Mouse (Mus musculus) MEL (cell line): ENCODE data around the gene 1700086D15Rik.

Experiments used
- CTCF ChIP-seq, 3 experiments: IDR thresholded peaks in 2 of 3; conservative IDR thresholded peaks in 1 of 3; 2 replicates each; pipeline ENCODE4 v1.5.1; 2011 to 2012; ENCODE audit warnings: low read length in 3 of 3, low read depth in 2 of 3, mild to moderate bottlenecking in 2 of 3, improper control_type of control experiment in 1 of 3, inconsistent platforms in 1 of 3, mixed read lengths in 1 of 3, moderate library complexity in 1 of 3; ENCODE audit not compliant: control insufficient read depth in 1 of 3, insufficient read depth in 1 of 3, poor library complexity in 1 of 3, severe bottlenecking in 1 of 3
- ELF1 ChIP-seq: IDR thresholded peaks from 2 replicates; pipeline ENCODE4 v1.6.1; 2014; ENCODE audit warnings: low read depth, mild to moderate bottlenecking, inconsistent platforms, low read length, improper control_type of control experiment, moderate library complexity
- EP300 ChIP-seq, 2 experiments: IDR thresholded peaks; 2 replicates each; pipeline ENCODE4 v1.6.1; 2011; ENCODE audit warnings: improper control_type of control experiment in 2 of 2, low read length in 2 of 2, low read depth in 1 of 2, mild to moderate bottlenecking in 1 of 2
- MAX ChIP-seq: IDR thresholded peaks from 2 replicates; pipeline ENCODE4 v1.6.1; 2011; ENCODE audit warnings: low read length, improper control_type of control experiment
- MEF2A ChIP-seq: IDR thresholded peaks from 2 replicates; pipeline ENCODE4 v1.6.1; 2014; ENCODE audit warnings: low read depth, mild to moderate bottlenecking, inconsistent platforms, low read length, improper control_type of control experiment; ENCODE audit not compliant: poor library complexity, insufficient replicate concordance, severe bottlenecking; ENCODE audit errors: extremely low read depth
- NELFE ChIP-seq: IDR thresholded peaks from 2 replicates; pipeline ENCODE4 v1.6.1; 2011; ENCODE audit warnings: low read depth, low read length, improper control_type of control experiment
- NRF1 ChIP-seq: IDR thresholded peaks from 2 replicates; pipeline ENCODE4 v1.6.1; 2014; ENCODE audit warnings: low read depth, mild to moderate bottlenecking, inconsistent platforms, low read length, improper control_type of control experiment, moderate library complexity; ENCODE audit not compliant: poor library complexity, insufficient read depth, severe bottlenecking
- POLR2A ChIP-seq, 2 experiments: IDR thresholded peaks; 2 replicates each; pipeline ENCODE4 v1.6.1; 2011 to 2012; ENCODE audit warnings: low read length in 2 of 2, mild to moderate bottlenecking in 2 of 2, control low read depth in 1 of 2, improper control_type of control experiment in 1 of 2, low read depth in 1 of 2, moderate library complexity in 1 of 2; ENCODE audit not compliant: control insufficient read depth in 1 of 2, insufficient read depth in 1 of 2, poor library complexity in 1 of 2
- POLR2AphosphoS2 ChIP-seq: IDR thresholded peaks from 2 replicates; pipeline ENCODE4 v1.6.1; 2011; ENCODE audit warnings: low read length, improper control_type of control experiment
- SMC3 ChIP-seq: IDR thresholded peaks from 2 replicates; pipeline ENCODE4 v1.6.1; 2011; ENCODE audit warnings: low read depth, low read length, improper control_type of control experiment
- TCF12 ChIP-seq: IDR thresholded peaks from 2 replicates; pipeline ENCODE4 v1.6.1; 2014; ENCODE audit warnings: low read depth, mild to moderate bottlenecking, inconsistent platforms, low read length, improper control_type of control experiment, moderate library complexity
- USF2 ChIP-seq, 2 experiments: IDR thresholded peaks; 2 replicates each; pipeline ENCODE4 v1.6.1; 2011 to 2012; ENCODE audit warnings: improper control_type of control experiment in 2 of 2, low read length in 2 of 2, borderline replicate concordance in 1 of 2, inconsistent platforms in 1 of 2, low read depth in 1 of 2, mild to moderate bottlenecking in 1 of 2; ENCODE audit not compliant: insufficient read depth in 1 of 2

DNA sequence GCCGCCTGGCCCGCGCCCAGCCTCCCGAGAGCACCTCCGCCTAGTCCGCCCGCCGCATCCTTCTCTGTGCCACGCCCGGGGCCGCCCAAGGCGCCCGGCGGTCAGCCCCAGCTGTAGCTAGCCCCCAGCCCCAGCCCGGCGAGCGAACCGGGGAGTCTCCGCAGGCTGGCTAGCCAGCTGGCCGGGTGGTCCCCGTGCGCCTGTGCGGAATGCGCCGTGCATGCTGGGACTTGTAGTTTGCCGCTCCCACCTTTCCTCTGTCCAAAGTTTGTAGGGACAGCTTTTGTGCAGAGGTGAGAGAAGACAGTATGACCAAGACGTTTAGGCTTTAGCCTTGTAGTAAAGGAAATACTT, 3.1 kb upstream of the 1700086D15Rik start, which contains the start of gene Arhgap44:
- TF ChIP-seq POLR2AphosphoS2, result no peak
- TF ChIP-seq MEF2A, result no peak
- TF ChIP-seq TCF12, result no peak
- no peak for TF ChIP-seq CTCF (IDR thresholded peaks at IDR 0.05 in 2 of 3, conservative IDR thresholded peaks at IDR 0.05 in 1 of 3; ENCODE audit: control insufficient read depth in 1 of 3, insufficient read depth in 1 of 3, low read depth in 2 of 3, low read length in 3 of 3, poor library complexity in 1 of 3, severe bottlenecking in 1 of 3)
- TF ChIP-seq POLR2A (IDR thresholded peaks at IDR 0.05; ENCODE audit: control insufficient read depth in 1 of 2, insufficient read depth in 1 of 2, low read depth in 1 of 2, low read length in 2 of 2, poor library complexity in 1 of 2), result no peak
- no peak for TF ChIP-seq USF2 (IDR thresholded peaks at IDR 0.05; ENCODE audit: borderline replicate concordance in 1 of 2, insufficient read depth in 1 of 2, low read depth in 1 of 2, low read length in 2 of 2)
- TF ChIP-seq SMC3, result no peak
- no peak for TF ChIP-seq MAX
- TF ChIP-seq ELF1, result no peak
- TF ChIP-seq EP300 (IDR thresholded peaks at IDR 0.05; ENCODE audit: low read depth in 1 of 2, low read length in 2 of 2), result no peak
- no peak for TF ChIP-seq NELFE
- TF ChIP-seq NRF1, result no peak
